Mouse (Mus musculus): ENCODE data around the gene Wdr27. TPM values are rescaled to one million over a fixed set of nuclear protein-coding genes. Genes with fewer than 3 reads are reported as not detected.
A peak's percentile ranks its signal among the peaks of the same experiment; 100 is the strongest.

The Wdr27 gene
- polyA plus RNA-seq, 1 experiment from 2014 or later: 1.3 TPM

DNA sequence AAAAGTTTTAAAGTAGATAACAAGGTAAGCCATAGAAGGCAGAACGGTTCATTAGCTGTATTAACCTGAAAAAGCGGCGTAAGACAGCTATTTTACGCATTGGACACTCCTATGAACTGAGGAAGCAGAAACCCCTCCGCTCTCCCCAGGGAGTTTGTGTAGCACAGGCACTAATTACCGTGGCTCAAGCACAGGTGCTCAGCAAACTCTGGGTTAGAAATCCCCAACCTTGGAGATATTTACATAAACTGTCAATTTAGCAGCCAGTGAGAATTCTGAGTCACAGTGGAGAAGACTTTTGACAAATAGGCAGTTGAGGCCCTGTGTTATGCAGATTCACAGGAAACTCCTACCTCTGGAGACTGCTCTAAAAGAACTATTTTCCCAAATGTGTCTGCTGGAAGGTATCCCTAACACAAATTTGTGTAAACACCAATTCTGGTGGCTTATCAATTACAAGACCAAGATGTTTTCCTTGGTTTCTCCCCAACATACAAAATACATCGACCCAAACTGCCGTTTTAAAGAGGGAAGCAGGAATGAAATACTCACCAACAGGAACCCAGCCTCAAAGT is 15.2 kb downstream of the Wdr27 start:
- H3K36me3 ChIP-seq: no peaks in the 10 kb centered on the region
- no peak overlapping the region for H3K4me3 ChIP-seq (replicated peaks)
- no peaks in the 10 kb centered on the region for H3K4me1 ChIP-seq (replicated peaks)
- no peak for ATAC-seq (ENCODE audit: low read depth)
- no peak overlapping the region for H3K9ac ChIP-seq
- H3K4me2 ChIP-seq: no peak overlapping the region
- no peak for DNase-seq
- no peaks in the 10 kb centered on the region for H3K27me3 ChIP-seq
- H3K27ac ChIP-seq: no peak overlapping the region
- H3K9me3 ChIP-seq (replicated peaks): no peaks in the 10 kb centered on the region
- 70% methylated on average over 8 of the region's 8 CpGs for WGBS (ENCODE audit: insufficient replicate concordance)

DNA sequence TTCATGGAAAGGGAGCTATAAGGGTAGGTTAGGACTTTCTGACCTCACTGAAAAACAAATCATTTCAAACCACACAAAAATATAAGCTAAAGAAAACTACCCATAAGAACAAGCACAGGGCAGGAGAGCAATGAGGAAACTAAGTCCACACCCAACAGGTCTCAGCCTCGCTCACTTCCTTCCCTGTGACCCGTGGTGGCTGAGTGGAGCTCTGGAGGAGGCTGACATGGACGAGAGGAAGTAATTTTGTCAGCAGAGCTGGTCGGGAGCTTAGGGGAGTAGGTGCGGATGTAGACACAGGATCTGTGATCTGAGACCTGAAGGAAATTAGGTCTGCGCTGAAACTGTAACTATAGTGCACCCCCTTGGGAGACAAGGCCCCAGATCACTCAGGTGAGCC is 21.4 kb downstream of the Wdr27 start:
- DNase-seq (no peak), ATAC-seq (ENCODE audit: low read depth) (no peak)
- Histone ChIP-seq H3K36me3 (no peaks in the 10 kb centered on the region), H3K9me3 (replicated peaks) (no peaks in the 10 kb centered on the region), H3K9ac (no peak overlapping the region), H3K27ac (no peak overlapping the region), H3K4me2 (no peak overlapping the region), H3K27me3 (0 out of 2 replicates have a peak, but pooled peaks cover 8% of the 10 kb centered on the region), H3K4me1 (replicated peaks) (no peaks in the 10 kb centered on the region), H3K4me3 (replicated peaks) (no peak overlapping the region)
- 33% methylated on average over 6 of the region's 6 CpGs for WGBS (ENCODE audit: insufficient replicate concordance)

DNA sequence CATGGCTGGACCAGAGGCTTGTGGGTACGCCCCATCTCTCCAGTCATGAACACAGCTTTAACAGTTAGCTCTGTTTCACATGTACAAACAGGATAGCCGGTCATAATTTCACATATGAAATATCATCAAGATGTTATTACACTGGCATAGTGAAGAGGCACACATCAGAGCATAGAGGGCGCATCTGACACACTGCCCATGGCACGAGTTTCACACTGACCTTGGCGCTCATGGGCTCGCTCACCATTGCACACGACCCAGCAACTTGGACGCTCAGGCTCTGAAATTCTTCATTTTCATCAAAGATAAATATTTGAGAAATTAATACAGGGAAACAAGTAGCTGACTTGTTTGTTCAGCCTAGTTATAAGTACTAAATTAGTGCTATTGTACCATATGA is 25.1 kb downstream of the Wdr27 start:
- ATAC-seq (ENCODE audit: low read depth) (no peak), DNase-seq (no peak)

DNA sequence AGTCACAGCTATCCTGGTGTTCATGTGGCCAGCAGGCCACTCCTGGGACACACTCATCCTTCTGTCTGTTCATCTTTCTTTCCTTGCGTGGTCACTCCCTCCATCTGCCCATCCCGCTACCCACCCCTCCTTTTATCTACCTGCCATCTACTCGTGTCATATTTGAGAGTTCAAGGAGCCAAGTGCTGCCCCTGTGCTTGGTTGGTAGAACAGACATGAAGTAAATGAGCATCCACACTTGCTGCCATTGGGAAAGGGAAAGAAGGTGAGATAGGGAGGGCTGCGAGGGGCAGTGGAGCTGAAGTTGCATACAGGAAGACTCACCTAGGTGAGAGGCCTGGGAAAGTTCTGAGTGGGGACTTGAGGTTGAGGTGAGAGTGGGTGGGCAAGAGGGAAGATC is 28.6 kb downstream of the Wdr27 start:
- Histone ChIP-seq H3K4me1 (replicated peaks) (no peaks in the 10 kb centered on the region), H3K9ac (no peak overlapping the region), H3K27ac (no peak overlapping the region), H3K9me3 (replicated peaks) (no peaks in the 10 kb centered on the region), H3K36me3 (no peaks in the 10 kb centered on the region), H3K27me3 (0 out of 2 replicates have a peak, but pooled peaks cover 8% of the 10 kb centered on the region), H3K4me2 (no peak overlapping the region), H3K4me3 (replicated peaks) (no peak overlapping the region)
- DNase-seq (no peak), ATAC-seq (ENCODE audit: low read depth) (no peak)
- WGBS (ENCODE audit: insufficient replicate concordance): 67% methylated on average over 4 of the region's 4 CpGs

More for the DNA sequence above, 25.1 kb downstream of the Wdr27 start:
- H3K4me3 ChIP-seq (replicated peaks): no peak overlapping the region
- no peaks in the 10 kb centered on the region for H3K36me3 ChIP-seq
- H3K4me1 ChIP-seq (replicated peaks): no peaks in the 10 kb centered on the region
- H3K27ac ChIP-seq: no peak overlapping the region
- H3K9me3 ChIP-seq (replicated peaks): no peaks in the 10 kb centered on the region
- 74% methylated on average over 8 of the region's 8 CpGs for WGBS (ENCODE audit: insufficient replicate concordance)
- no peak overlapping the region for H3K4me2 ChIP-seq
- H3K27me3 ChIP-seq: 0 out of 2 replicates have a peak, but pooled peaks cover 8% of the 10 kb centered on the region
- no peak overlapping the region for H3K9ac ChIP-seq

DNA sequence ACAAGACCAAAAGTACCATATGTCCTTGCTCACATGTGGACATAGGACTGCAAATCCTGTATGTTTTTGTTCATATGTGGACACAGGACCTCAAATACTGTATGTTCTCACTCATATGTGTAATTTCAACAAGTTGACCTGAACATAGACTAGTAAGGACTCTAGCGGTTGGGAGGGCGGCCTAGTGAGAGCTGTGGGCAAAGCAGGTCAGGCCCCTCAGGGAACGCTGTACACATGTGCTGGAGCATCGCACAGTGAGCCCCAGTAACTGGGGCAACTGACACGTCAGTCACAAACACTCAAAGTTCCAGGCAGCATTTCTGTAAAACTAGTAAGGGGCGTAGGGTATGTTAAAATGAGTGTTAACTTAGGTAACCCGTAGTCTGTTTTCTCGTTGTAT is 30.0 kb downstream of the Wdr27 start:
- DNase-seq: no peak
- no peaks in the 10 kb centered on the region for H3K4me1 ChIP-seq (replicated peaks)
- 75% methylated on average over 8 of the region's 8 CpGs for WGBS (ENCODE audit: insufficient replicate concordance)
- H3K27me3 ChIP-seq: no peaks in the 10 kb centered on the region
- no peaks in the 10 kb centered on the region for H3K36me3 ChIP-seq
- ATAC-seq (ENCODE audit: low read depth): no peak
- H3K9me3 ChIP-seq (replicated peaks): no peaks in the 10 kb centered on the region
- H3K4me3 ChIP-seq (replicated peaks): no peak overlapping the region
- H3K9ac ChIP-seq: no peak overlapping the region
- no peak overlapping the region for H3K27ac ChIP-seq
- H3K4me2 ChIP-seq: no peak overlapping the region

DNA sequence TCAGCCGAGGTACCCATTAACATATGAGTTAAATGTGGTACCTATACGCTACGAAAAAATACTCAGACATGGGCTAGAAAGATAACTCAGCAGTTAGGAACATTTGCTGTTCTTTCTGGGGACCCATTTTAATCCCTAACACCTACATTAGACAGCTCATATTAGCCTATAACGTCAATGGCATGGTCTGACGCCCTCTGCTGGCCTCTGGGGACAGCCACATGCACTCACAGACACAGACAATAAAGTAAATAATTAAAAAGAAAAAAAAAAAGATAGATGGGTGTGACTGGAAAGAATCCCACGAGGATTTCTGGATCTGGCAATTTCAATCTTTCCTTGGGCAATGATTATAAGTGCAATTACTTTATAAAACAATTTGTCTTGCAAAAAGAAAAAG is 30.5 kb downstream of the Wdr27 start:
- Histone ChIP-seq H3K9ac (no peak overlapping the region), H3K9me3 (replicated peaks) (no peaks in the 10 kb centered on the region), H3K27ac (no peak overlapping the region), H3K4me2 (no peak overlapping the region), H3K4me1 (replicated peaks) (no peaks in the 10 kb centered on the region), H3K27me3 (no peaks in the 10 kb centered on the region), H3K4me3 (replicated peaks) (no peak overlapping the region), H3K36me3 (no peaks in the 10 kb centered on the region)
- no peak for DNase-seq
- 43% methylated on average over 6 of the region's 6 CpGs for WGBS (ENCODE audit: insufficient replicate concordance)
- ATAC-seq (ENCODE audit: low read depth): no peak

DNA sequence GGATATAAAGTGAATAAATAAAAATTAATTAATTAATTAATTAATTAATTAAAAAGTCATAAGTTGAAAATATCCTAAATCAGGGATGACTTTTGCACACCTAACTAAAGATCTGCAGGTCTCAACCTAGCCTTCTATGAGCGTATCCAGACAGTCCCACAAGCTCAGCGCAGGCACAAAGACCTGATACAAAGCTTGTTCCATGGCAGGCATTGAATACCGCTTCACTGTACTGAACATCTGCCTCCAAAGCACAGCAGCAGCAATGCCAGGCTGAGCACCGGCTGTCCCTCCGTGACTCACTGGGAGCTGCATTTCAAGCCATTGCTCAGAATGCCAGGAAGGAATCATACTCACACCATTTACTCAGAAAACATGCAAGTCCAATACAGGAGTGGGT is 32.2 kb downstream of the Wdr27 start:
- no peak for ATAC-seq (ENCODE audit: low read depth)
- no peaks in the 10 kb centered on the region for H3K9me3 ChIP-seq (replicated peaks)
- H3K9ac ChIP-seq: no peak overlapping the region
- WGBS (ENCODE audit: insufficient replicate concordance): 75% methylated on average over 5 of the region's 5 CpGs
- 0 out of 2 replicates have a peak, but pooled peaks cover 3% of the 10 kb centered on the region for H3K27me3 ChIP-seq
- no peaks in the 10 kb centered on the region for H3K4me1 ChIP-seq (replicated peaks)
- no peak overlapping the region for H3K4me3 ChIP-seq (replicated peaks)
- no peak overlapping the region for H3K27ac ChIP-seq
- no peak overlapping the region for H3K4me2 ChIP-seq
- H3K36me3 ChIP-seq: no peaks in the 10 kb centered on the region
- DNase-seq: no peak

DNA sequence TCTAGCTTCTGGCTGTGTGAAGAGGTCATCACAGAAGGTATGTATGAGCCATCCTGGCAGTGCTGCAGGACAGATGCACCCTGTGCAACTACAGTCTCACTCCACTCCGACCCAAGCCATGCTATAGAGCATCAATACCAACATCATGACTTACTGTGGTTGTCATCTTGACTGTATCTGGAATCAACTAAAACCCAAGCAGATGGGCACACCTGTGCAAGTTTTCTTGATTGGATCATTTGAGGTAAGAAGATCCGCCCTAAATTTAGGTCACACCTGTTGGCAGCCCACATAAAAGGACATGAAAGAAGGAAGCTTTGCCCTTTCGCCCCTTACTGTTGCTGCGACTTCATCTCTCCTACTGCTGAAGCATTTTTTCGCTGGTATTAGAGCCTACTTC is 33.6 kb downstream of the Wdr27 start:
- no peak overlapping the region for H3K27ac ChIP-seq
- DNase-seq (no peak), ATAC-seq (ENCODE audit: low read depth) (no peak)
- WGBS (ENCODE audit: insufficient replicate concordance): 60% methylated on average over 5 of the region's 5 CpGs
- no peak overlapping the region for H3K4me3 ChIP-seq (replicated peaks)
- H3K9me3 ChIP-seq (replicated peaks): no peaks in the 10 kb centered on the region
- H3K27me3 ChIP-seq: 0 out of 2 replicates have a peak, but pooled peaks cover 3% of the 10 kb centered on the region
- no peak overlapping the region for H3K9ac ChIP-seq
- H3K4me1 ChIP-seq (replicated peaks): no peaks in the 10 kb centered on the region
- H3K4me2 ChIP-seq: no peak overlapping the region
- no peaks in the 10 kb centered on the region for H3K36me3 ChIP-seq

DNA sequence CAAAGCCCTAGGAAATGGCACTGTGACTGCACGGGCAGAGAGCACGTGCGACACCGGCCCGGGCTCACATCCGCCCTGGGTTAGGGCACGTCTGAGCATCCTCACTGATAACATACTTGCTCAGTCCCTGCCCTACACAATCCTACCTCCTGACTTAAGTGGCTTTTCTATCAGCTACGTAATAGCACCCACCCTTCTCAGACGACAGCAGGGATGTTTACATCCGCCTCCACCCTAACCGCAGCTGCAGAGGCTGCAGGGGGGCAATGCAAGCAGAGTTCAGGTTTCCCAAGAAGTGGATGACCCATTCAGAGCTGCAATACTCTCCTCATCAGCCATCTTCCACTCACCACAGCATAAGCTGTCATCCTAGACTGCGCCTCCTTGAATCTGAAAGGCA is 35.8 kb downstream of the Wdr27 start:
- 56% methylated on average over 12 of the region's 12 CpGs for WGBS (ENCODE audit: insufficient replicate concordance)

DNA sequence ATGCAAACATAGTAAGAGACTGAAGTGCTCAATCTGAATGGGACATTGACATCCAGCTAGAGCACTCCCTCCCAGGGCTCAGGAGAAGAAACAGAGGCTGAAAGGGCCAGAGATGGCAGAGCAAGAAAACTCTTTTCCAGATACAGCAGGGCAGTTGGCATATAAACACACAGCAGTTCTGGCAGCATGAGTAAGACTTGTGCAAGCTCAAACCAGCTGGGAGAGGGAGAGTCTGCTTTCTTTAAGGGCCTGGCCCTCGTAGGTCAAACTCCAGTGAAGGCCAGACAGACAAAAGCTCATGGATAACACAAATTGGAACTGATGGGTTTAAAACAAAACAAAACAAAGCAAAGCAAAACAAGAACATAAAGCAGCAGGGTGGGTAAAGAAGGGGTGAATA is 36.3 kb downstream of the Wdr27 start:
- 29% methylated on average over 1 of the region's 1 CpGs for WGBS (ENCODE audit: insufficient replicate concordance)
- Histone ChIP-seq H3K9ac (no peak overlapping the region), H3K4me1 (replicated peaks) (no peaks in the 10 kb centered on the region), H3K27ac (no peak overlapping the region), H3K9me3 (replicated peaks) (no peaks in the 10 kb centered on the region), H3K4me2 (no peak overlapping the region), H3K27me3 (0 out of 2 replicates have a peak, but pooled peaks cover 3% of the 10 kb centered on the region), H3K36me3 (no peaks in the 10 kb centered on the region), H3K4me3 (replicated peaks) (no peak overlapping the region)
- ATAC-seq (ENCODE audit: low read depth) (no peak), DNase-seq (no peak)

More for the DNA sequence above, 35.8 kb downstream of the Wdr27 start:
- ATAC-seq (ENCODE audit: low read depth) (no peak), DNase-seq (no peak)
- no peak overlapping the region for H3K4me3 ChIP-seq (replicated peaks)
- H3K4me2 ChIP-seq: no peak overlapping the region
- H3K9me3 ChIP-seq (replicated peaks): no peaks in the 10 kb centered on the region
- H3K27me3 ChIP-seq: 0 out of 2 replicates have a peak, but pooled peaks cover 3% of the 10 kb centered on the region
- H3K27ac ChIP-seq: no peak overlapping the region
- no peak overlapping the region for H3K9ac ChIP-seq
- H3K36me3 ChIP-seq: no peaks in the 10 kb centered on the region
- H3K4me1 ChIP-seq (replicated peaks): no peaks in the 10 kb centered on the region

DNA sequence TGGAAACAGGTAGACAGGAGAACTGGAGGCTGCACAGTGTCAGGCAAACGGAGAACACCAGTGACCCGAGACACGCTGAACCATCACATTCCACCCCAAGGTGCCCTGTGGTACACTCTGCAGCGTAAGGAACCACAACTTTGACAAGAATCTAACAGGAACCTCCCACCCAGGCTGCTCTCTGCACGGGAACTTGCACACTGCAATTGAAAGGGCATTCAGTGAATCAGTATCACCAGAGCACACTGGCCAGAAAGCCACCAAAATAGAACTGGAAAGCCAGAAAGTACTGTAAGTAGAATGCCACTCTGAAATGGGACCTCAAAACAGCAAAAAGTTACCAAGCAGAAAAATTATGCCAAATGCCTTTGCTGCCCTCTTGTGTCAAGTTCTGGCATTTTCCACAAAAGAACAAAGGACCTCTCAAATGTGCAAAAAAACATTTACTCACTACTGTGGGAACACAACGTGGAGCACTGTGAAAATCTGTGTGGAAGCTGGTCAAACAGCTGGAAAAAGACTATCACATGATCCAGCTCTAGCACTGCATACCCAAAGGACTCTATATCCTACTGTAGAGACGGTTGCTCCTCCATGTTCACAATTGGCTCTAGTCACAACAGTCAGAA is 38.2 kb downstream of the Wdr27 start:
- no peaks in the 10 kb centered on the region for H3K36me3 ChIP-seq
- 31% methylated on average over 7 of the region's 7 CpGs for WGBS (ENCODE audit: insufficient replicate concordance)
- peak; percentile 15 for DNase-seq

DNA sequence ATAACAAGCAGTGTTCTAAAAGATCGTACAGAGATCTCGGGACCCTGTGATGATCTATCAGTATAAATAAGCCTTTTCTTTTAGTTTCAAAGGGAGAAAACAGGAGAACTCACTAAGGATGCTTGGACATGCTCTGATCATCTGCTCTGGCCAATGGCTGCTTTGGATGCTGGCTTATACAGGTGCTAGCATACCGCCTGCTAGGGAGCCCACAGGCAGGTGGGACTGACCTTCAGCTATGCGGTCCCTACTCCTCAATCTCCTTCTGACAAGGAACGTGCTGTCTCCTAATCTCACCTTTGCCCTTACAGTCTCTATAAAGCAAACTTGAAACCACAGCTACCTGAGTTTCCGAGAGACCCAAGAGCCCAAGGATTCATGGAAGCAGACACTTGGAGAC is 38.8 kb downstream of the Wdr27 start:
- H3K27ac ChIP-seq: no peak overlapping the region
- DNase-seq: no peak

More for the DNA sequence above, 38.2 kb downstream of the Wdr27 start:
- H3K4me1 ChIP-seq (replicated peaks): no peaks in the 10 kb centered on the region
- H3K27me3 ChIP-seq: 0 out of 2 replicates have a peak, but pooled peaks cover 3% of the 10 kb centered on the region
- no peak overlapping the region for H3K4me3 ChIP-seq (replicated peaks)
- no peaks in the 10 kb centered on the region for H3K9me3 ChIP-seq (replicated peaks)
- ATAC-seq (ENCODE audit: low read depth): no peak
- no peak overlapping the region for H3K4me2 ChIP-seq
- H3K27ac ChIP-seq: no peak overlapping the region
- no peak overlapping the region for H3K9ac ChIP-seq

More for the DNA sequence above, 38.8 kb downstream of the Wdr27 start:
- Histone ChIP-seq H3K9me3 (replicated peaks) (no peaks in the 10 kb centered on the region), H3K4me1 (replicated peaks) (no peaks in the 10 kb centered on the region), H3K4me3 (replicated peaks) (no peak overlapping the region), H3K36me3 (no peaks in the 10 kb centered on the region), H3K27me3 (0 out of 2 replicates have a peak, but pooled peaks cover 3% of the 10 kb centered on the region), H3K9ac (no peak overlapping the region), H3K4me2 (no peak overlapping the region)
- ATAC-seq (ENCODE audit: low read depth): no peak
- 65% methylated on average over 6 of the region's 6 CpGs for WGBS (ENCODE audit: insufficient replicate concordance)

All from liver, embryonic 13.5 days (tissue).